Mouse (Mus musculus): ENCODE results near the gene Hcrtr1. TPM values are rescaled to one million over a fixed set of nuclear protein-coding genes. Genes with fewer than 3 reads are reported as not detected.

The Hcrtr1 gene
- polyA plus RNA-seq, 1 experiment from 2014 or later: 1.6 TPM

DNA sequence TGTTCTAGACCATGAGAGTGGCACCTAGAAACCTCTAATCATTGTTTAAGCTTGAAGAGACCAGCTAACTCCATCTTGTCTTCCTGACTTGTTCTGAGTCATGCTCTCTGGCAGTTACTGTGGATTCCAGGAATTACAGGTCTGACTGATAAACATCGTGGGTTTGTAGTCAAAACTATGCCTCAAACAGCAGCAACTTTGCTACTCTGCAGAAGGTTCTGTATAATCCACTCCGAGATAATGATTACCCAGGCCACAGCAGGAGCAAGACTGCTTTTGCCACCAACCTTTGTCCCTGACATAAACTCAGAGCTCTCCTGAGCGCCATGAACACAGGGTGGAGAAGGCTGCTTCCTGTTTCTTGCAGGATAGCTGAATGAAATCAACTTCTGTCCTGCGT is 34.6 kb downstream of the Hcrtr1 start:
- DNase-seq (no peak), ATAC-seq (ENCODE audit: low FRiP score, low TSS enrichment) (no peak)
- H3K27me3 ChIP-seq (ENCODE audit: control insufficient read depth, insufficient read depth, low read length): 0 out of 2 replicates have a peak, but pooled peaks cover 3% of the 10 kb centered on the region
- H3K9ac ChIP-seq (replicated peaks; ENCODE audit: low read length): no peak overlapping the region
- no peaks in the 10 kb centered on the region for H3K36me3 ChIP-seq (ENCODE audit: control insufficient read depth, insufficient read depth, low read length)
- H3K9me3 ChIP-seq (ENCODE audit: control insufficient read depth, low read length): no peaks in the 10 kb centered on the region
- peaks cover 13% of the 10 kb centered on the region for H3K4me1 ChIP-seq (ENCODE audit: control insufficient read depth, insufficient read depth, low read length)
- H3K27ac ChIP-seq (replicated peaks; ENCODE audit: low read depth, low read length): no peak overlapping the region
- H3K4me3 ChIP-seq (replicated peaks; ENCODE audit: low read depth, low read length): no peak overlapping the region
- H3K4me2 ChIP-seq (ENCODE audit: low read length): no peak overlapping the region
- WGBS: 85% methylated on average over 4 of the region's 4 CpGs

DNA sequence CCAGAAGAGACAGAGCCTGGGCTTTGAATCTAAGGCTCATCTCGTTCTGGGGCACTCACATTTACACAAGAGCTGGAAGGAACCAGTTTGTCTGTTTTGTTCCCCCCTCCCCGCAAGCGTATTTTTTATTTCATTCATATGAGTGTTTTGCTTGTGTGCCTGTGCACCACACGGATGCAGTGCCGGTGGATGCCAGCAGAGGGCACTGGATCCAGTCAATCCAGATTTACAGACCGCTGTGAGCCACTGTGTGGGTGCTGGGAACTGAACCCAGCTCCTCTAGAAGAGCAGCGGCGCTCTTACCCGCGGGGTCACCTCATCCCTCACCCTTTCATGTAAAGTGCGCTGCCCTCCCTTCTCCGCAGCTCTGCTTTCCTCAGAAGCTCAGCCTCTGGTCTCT is 35.5 kb downstream of the Hcrtr1 start:
- DNase-seq (no peak), ATAC-seq (ENCODE audit: low FRiP score, low TSS enrichment) (no peak)
- H3K27me3 ChIP-seq (ENCODE audit: control insufficient read depth, insufficient read depth, low read length): 0 out of 2 replicates have a peak, but pooled peaks cover 3% of the 10 kb centered on the region
- no peak overlapping the region for H3K4me3 ChIP-seq (replicated peaks; ENCODE audit: low read depth, low read length)
- no peaks in the 10 kb centered on the region for H3K36me3 ChIP-seq (ENCODE audit: control insufficient read depth, insufficient read depth, low read length)
- H3K27ac ChIP-seq (replicated peaks; ENCODE audit: low read depth, low read length): no peak overlapping the region
- no peak overlapping the region for H3K4me2 ChIP-seq (ENCODE audit: low read length)
- peaks cover 11% of the 10 kb centered on the region for H3K4me1 ChIP-seq (ENCODE audit: control insufficient read depth, insufficient read depth, low read length)
- no peak overlapping the region for H3K9ac ChIP-seq (replicated peaks; ENCODE audit: low read length)
- 80% methylated on average over 12 of the region's 12 CpGs for WGBS
- no peaks in the 10 kb centered on the region for H3K9me3 ChIP-seq (ENCODE audit: control insufficient read depth, low read length)

DNA sequence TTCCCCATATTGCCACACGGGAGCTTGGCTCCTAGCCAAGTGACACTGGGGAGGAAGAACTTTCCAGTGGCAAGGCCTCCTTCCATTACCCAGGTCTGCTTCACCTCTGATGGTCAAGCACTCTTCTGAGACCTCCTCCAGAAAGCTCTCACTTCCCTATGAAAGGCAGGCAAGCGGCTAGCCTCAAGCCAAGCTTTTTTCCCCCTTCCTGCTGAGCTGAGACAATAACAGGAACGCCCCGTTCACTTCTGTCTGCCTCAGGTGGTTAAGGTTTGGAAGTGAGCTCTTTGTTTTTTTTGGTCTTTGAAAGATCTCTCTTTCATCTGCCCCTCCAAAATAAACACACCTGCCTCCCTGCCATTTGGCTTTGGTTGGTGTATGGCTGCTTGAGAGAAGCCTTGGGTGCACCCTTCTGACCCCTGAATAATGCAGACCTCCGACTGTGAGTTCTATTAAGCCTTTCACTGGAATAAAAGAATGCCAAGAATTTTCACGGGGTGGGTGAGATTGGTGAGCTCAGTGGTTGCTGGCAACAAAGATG is 37.0 kb downstream of the Hcrtr1 start, which contains the start of gene Pef1:
Pef1 (plus strand) TSS at position 448 of the 541 bp plus-strand sequence.
- ATAC-seq (ENCODE audit: low FRiP score, low TSS enrichment) (no peak), DNase-seq (no peak)
- Histone ChIP-seq H3K36me3 (ENCODE audit: control insufficient read depth, insufficient read depth, low read length) (no peaks in the 10 kb centered on the region), H3K27me3 (ENCODE audit: control insufficient read depth, insufficient read depth, low read length) (0 out of 2 replicates have a peak, but pooled peaks cover 3% of the 10 kb centered on the region), H3K4me3 (replicated peaks; ENCODE audit: low read depth, low read length) (no peak within 1 kb of the TSS), H3K4me1 (ENCODE audit: control insufficient read depth, insufficient read depth, low read length) (0 out of 2 replicates have a peak, but pooled peaks cover 2% of the 10 kb centered on the region), H3K9me3 (ENCODE audit: control insufficient read depth, low read length) (no peaks in the 10 kb centered on the region), H3K27ac (replicated peaks; ENCODE audit: low read depth, low read length) (no peak within 1 kb of the TSS), H3K4me2 (ENCODE audit: low read length) (no peak within 1 kb of the TSS), H3K9ac (replicated peaks; ENCODE audit: low read length) (no peak within 1 kb of the TSS)
- WGBS: 5% methylated on average over 6 of the region's 6 CpGs

DNA sequence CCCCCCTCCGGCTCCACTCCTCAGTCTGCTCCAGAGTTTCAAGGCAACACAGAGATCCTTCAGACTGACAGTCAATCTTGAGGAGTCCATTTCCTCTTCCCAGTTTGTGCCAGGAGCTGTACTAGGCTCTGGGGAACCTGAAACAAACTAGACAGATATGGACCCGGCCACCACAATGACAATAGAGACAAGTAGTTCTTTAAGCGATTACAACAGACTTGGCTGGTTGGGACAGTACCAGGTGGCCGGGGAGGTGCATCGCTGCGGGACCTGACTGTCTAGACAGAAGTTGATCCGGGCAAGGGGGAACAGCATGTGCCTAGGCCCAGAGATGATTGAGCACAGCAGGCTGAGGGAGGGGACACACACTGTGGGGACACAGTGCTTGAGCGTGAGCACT is 38.0 kb downstream of the Hcrtr1 start:
- H3K4me3 ChIP-seq (replicated peaks; ENCODE audit: low read depth, low read length): no peak overlapping the region
- no peaks in the 10 kb centered on the region for H3K36me3 ChIP-seq (ENCODE audit: control insufficient read depth, insufficient read depth, low read length)
- ATAC-seq (ENCODE audit: low FRiP score, low TSS enrichment) (no peak), DNase-seq (no peak)
- H3K27me3 ChIP-seq (ENCODE audit: control insufficient read depth, insufficient read depth, low read length): 0 out of 2 replicates have a peak, but pooled peaks cover 3% of the 10 kb centered on the region
- no peak overlapping the region for H3K4me2 ChIP-seq (ENCODE audit: low read length)
- H3K9ac ChIP-seq (replicated peaks; ENCODE audit: low read length): no peak overlapping the region
- no peaks in the 10 kb centered on the region for H3K9me3 ChIP-seq (ENCODE audit: control insufficient read depth, low read length)
- no peaks in the 10 kb centered on the region for H3K4me1 ChIP-seq (ENCODE audit: control insufficient read depth, insufficient read depth, low read length)
- H3K27ac ChIP-seq (replicated peaks; ENCODE audit: low read depth, low read length): no peak overlapping the region
- 29% methylated on average over 8 of the region's 8 CpGs for WGBS

DNA sequence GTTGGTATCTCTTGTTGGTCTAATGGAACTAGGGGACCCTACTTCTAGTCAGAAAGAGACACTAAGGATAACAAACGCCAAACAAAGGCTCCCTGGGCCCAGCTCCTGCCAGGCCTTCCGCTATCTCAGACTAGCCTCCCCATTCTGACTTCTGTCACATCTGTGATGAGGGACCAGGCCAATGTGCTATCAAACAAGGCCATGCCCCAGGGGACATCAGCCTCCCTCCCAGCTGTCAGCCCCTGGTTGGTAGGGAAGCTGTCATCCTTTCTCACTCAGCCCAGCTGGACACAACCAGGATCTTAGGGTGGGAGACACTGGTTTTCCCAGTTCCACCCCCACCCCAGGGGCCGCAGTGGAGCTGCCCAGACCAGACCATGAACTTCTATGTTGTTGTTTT is 44.0 kb downstream of the Hcrtr1 start:
- no peak overlapping the region for H3K4me3 ChIP-seq (replicated peaks; ENCODE audit: low read depth, low read length)
- H3K36me3 ChIP-seq (ENCODE audit: control insufficient read depth, insufficient read depth, low read length): no peaks in the 10 kb centered on the region
- H3K9me3 ChIP-seq (ENCODE audit: control insufficient read depth, low read length): no peaks in the 10 kb centered on the region
- H3K4me2 ChIP-seq (ENCODE audit: low read length): no peak overlapping the region
- H3K27ac ChIP-seq (replicated peaks; ENCODE audit: low read depth, low read length): no peak overlapping the region
- ATAC-seq (ENCODE audit: low FRiP score, low TSS enrichment): no peak
- no peaks in the 10 kb centered on the region for H3K27me3 ChIP-seq (ENCODE audit: control insufficient read depth, insufficient read depth, low read length)
- H3K4me1 ChIP-seq (ENCODE audit: control insufficient read depth, insufficient read depth, low read length): no peaks in the 10 kb centered on the region
- WGBS: 28% methylated on average over 3 of the region's 3 CpGs
- H3K9ac ChIP-seq (replicated peaks; ENCODE audit: low read length): no peak overlapping the region
- DNase-seq: no peak

DNA sequence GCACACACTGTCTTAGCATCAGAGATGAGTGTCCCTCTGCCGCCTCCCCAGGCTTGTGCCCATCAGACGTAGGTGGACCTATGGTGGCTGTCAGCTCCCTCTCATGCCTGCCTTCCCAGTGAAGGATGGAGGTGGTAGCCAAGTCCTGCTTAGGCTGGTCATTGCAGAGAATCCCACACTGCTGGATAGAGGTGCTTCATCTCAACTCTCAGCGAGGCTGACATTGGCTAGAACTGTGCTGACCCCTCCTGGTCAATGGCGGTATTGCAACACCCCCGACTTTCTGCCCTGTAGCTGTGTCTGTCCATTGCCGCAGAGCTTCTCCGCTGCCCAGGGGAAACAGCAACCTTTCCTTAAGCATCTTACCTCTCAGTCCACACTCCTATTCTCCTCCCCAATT is 51.9 kb downstream of the Hcrtr1 start:
- peak; percentile 93 for DNase-seq
- Histone ChIP-seq H3K4me1 (ENCODE audit: control insufficient read depth, insufficient read depth, low read length) (0 out of 2 replicates have a peak, but pooled peaks cover 5% of the 10 kb centered on the region), H3K4me3 (replicated peaks; ENCODE audit: low read depth, low read length) (no peak overlapping the region), H3K27me3 (ENCODE audit: control insufficient read depth, insufficient read depth, low read length) (no peaks in the 10 kb centered on the region), H3K4me2 (ENCODE audit: low read length) (no peak overlapping the region), H3K36me3 (ENCODE audit: control insufficient read depth, insufficient read depth, low read length) (no peaks in the 10 kb centered on the region), H3K9me3 (ENCODE audit: control insufficient read depth, low read length) (no peaks in the 10 kb centered on the region), H3K9ac (replicated peaks; ENCODE audit: low read length) (no peak overlapping the region), H3K27ac (replicated peaks; ENCODE audit: low read depth, low read length) (no peak overlapping the region)
- WGBS: 9% methylated on average over 7 of the region's 7 CpGs
- peak; percentile 62; the same call in 1 of the 2 replicates for ATAC-seq (ENCODE audit: low FRiP score, low TSS enrichment)

DNA sequence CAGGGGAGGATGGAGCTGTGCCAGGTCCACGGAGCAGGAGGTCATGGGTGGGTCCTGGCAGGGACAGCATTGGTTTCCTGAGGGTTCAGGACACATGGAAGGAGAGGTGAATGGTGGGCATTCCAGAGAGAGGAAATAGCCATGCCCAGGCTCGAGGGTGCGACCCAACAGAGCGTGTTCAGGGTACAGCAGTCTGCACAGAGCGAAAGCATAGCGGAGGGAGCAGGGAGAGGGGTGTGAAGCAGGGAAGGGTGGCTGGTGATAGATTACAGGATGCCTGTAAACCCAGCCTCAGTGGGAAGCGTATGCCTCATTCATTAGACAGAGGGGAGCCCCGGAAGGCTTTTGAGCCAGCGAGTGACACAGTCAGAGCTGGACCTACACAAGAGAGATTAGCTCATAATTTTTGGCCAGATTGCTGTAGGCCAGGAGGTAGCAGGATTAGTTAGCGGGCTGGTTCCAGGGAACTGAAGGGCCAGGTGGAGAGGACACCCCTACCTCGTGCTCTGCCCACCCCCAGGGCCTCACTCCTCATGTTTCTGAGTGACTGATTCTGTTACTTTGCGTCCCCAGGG is 53.8 kb downstream of the Hcrtr1 start:
- H3K9me3 ChIP-seq (ENCODE audit: control insufficient read depth, low read length): no peaks in the 10 kb centered on the region
- H3K27me3 ChIP-seq (ENCODE audit: control insufficient read depth, insufficient read depth, low read length): no peaks in the 10 kb centered on the region
- H3K4me3 ChIP-seq (replicated peaks; ENCODE audit: low read depth, low read length): no peak overlapping the region
- no peak overlapping the region for H3K4me2 ChIP-seq (ENCODE audit: low read length)
- no peak overlapping the region for H3K9ac ChIP-seq (replicated peaks; ENCODE audit: low read length)
- no peaks in the 10 kb centered on the region for H3K36me3 ChIP-seq (ENCODE audit: control insufficient read depth, insufficient read depth, low read length)
- DNase-seq: no peak
- ATAC-seq (ENCODE audit: low FRiP score, low TSS enrichment): no peak
- H3K4me1 ChIP-seq (ENCODE audit: control insufficient read depth, insufficient read depth, low read length): 0 out of 2 replicates have a peak, but pooled peaks cover 10% of the 10 kb centered on the region
- no peak overlapping the region for H3K27ac ChIP-seq (replicated peaks; ENCODE audit: low read depth, low read length)
- WGBS: 71% methylated on average over 12 of the region's 12 CpGs

DNA sequence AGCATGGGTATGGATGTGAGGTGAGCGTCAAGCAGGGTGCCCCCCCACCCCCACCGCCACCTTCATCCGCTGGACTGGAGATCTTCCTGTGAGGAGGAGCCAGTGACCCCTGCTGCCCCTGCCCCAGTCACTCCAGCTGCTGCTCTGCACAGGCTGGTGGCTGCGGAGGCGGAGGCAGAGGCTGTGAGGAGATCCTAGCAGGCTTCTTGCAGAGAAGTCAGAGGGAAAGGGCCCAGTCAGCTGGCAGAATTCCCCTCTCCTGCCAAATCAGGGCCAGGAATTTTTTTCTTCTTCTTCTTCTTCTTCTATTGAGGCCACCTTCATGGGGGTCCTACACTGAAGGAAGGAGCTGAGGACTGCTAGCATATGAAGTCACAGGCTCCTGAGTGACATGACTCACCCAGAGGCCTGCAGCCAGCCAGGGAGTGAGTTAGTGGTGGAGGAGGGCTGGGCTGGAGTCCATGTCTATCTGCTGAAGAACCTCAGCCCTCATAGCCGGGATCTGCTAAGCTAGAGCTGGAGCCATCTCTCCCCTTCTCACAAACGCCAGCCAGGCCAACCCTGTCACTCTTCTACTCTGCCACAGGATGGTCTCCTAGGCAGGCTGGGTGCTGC is 54.7 kb downstream of the Hcrtr1 start:
- 33% methylated on average over 6 of the region's 7 CpGs for WGBS
- no peak overlapping the region for H3K4me3 ChIP-seq (replicated peaks; ENCODE audit: low read depth, low read length)
- H3K27ac ChIP-seq (replicated peaks; ENCODE audit: low read depth, low read length): no peak overlapping the region
- ATAC-seq (ENCODE audit: low FRiP score, low TSS enrichment) (no peak), DNase-seq (no peak)
- H3K9ac ChIP-seq (replicated peaks; ENCODE audit: low read length): no peak overlapping the region
- H3K9me3 ChIP-seq (ENCODE audit: control insufficient read depth, low read length): no peaks in the 10 kb centered on the region
- no peak overlapping the region for H3K4me2 ChIP-seq (ENCODE audit: low read length)
- H3K36me3 ChIP-seq (ENCODE audit: control insufficient read depth, insufficient read depth, low read length): no peaks in the 10 kb centered on the region
- 0 out of 2 replicates have a peak, but pooled peaks cover 10% of the 10 kb centered on the region for H3K4me1 ChIP-seq (ENCODE audit: control insufficient read depth, insufficient read depth, low read length)
- no peaks in the 10 kb centered on the region for H3K27me3 ChIP-seq (ENCODE audit: control insufficient read depth, insufficient read depth, low read length)

DNA sequence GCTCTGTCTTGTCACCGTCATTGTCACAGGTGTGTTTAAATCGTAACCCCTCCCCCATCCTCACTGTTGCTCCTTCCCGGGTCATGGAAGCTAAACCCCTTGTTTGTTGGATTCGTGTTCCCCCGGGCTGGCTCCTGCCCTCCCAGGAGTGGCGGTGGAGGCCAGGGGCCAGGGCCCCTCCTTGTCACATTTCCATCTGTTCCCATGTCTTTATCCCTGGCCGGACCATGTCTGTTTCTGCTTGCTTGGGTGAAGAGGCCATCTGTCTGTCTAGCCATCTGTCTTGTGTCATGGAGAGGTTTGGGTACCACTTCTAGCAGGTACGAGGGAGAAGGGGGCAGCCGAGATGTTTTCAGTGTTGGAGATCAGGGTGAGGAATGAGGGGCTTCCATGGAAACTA is 56.9 kb downstream of the Hcrtr1 start:
- Histone ChIP-seq H3K36me3 (ENCODE audit: control insufficient read depth, insufficient read depth, low read length) (no peaks in the 10 kb centered on the region), H3K9ac (replicated peaks; ENCODE audit: low read length) (no peak overlapping the region), H3K4me3 (replicated peaks; ENCODE audit: low read depth, low read length) (no peak overlapping the region), H3K27ac (replicated peaks; ENCODE audit: low read depth, low read length) (no peak overlapping the region), H3K4me2 (ENCODE audit: low read length) (no peak overlapping the region), H3K27me3 (ENCODE audit: control insufficient read depth, insufficient read depth, low read length) (no peaks in the 10 kb centered on the region), H3K4me1 (ENCODE audit: control insufficient read depth, insufficient read depth, low read length) (0 out of 2 replicates have a peak, but pooled peaks cover 10% of the 10 kb centered on the region), H3K9me3 (ENCODE audit: control insufficient read depth, low read length) (no peaks in the 10 kb centered on the region)
- DNase-seq (no peak), ATAC-seq (ENCODE audit: low FRiP score, low TSS enrichment) (no peak)
- WGBS: 57% methylated on average over 9 of the region's 9 CpGs

All from midbrain, embryonic 14.5 days (tissue).